Mouse (Mus musculus): Measurements from ENCODE around the gene Atg9a.

Gene Atg9a

DNA sequence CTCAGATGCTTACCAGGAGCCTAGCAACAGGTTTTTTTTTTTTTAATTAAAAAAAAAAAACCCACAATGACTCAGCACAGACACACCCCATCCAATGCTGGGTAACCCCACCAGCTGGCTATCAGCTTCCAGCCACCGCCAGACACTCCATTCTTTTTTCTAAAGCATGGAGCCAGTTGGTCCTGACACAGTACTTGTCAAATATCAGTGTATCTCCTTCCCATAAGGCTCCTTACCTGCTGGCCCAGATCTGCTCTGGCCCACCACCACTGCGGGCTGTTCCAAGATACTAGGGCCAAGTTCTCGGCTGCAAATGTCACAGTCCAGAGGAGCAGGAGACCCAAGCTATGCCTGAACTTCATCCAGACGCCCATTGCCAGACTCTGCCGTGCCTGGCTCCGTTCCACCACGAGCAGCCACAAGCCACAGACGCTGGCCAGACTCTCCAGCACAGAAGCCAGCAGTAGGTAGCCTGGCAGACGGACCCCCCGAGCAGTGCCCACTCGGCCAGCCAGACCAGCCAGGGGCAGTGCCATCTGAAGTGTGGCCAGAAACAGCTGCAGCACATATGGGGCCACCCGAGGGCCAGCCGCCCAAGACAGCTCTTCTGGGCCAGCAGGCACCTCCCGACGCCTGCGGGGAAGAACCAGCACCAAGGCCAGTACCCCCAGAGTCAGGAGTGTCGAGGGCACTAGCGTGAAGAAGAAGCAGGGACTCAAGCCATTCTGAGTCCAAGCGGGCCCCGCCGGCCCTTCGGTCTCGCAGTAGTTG is 12.5 kb downstream of the Atg9a start:
- no peak for DNase-seq (ENCODE audit: low read depth in 1 of 2, low spot score in 2 of 2)

DNA sequence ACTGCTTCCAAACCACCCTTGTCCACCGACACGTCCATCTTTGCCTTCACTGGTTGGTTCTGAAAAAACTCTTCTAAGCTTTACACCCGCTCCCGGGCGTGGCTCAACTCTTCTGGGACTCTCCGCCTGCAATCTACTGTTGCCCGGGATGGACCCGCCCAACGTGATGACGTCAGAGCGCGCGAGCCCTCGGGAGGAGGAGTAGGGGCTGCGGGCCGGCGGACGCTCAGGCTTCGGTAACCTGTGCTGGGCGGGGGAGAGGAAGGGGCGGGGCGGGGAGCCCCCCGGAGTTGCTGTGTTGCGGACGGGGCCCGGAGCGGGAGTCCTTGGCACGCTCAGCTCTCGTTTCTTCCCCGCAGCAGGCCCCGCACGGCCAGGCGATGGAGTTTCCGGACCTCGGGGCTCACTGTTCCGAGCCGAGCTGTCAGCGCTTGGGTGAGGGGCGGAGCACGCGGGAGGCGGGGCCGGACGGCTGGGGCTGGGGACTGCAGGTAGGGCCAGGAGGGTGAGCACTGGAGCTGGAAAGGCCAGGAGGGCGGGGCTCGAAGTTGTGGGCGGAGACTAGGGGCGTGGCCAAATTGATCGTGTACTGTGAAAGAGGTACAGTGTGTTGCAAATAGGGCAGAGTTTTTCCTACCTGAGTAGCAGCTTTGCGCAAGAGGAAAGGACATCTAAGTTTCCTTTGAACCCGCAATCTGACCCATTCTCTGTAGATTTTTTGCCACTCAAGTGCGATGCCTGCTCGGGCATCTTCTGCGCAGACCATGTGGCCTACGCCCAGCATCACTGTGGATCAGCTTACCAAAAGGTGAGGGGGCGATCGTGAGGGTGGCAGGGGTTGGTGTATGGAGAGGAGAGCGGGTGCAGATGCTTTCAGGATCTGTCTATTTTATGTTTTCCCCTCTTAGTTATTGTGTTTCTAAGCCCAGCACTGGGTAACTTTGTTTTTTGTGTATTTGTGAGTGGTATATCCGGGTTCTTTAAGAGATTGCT is 23.2 kb downstream of the Atg9a start, which contains the start of gene Zfand2b:
TSS of gene Zfand2b (plus strand) at position 175 of the 993 bp plus-strand sequence.
- DNase-seq (ENCODE audit: low read depth in 1 of 2, low spot score in 2 of 2): peak; percentile 78 to 90

- DNase-seq (ENCODE audit: low read depth in 1 of 2, low spot score in 2 of 2): no peak
These were observed 23.9 kb downstream of the Atg9a start for GRCm38 (mm10) chr1:75168093-75168471.

- no peak for DNase-seq (ENCODE audit: low read depth in 1 of 2, low spot score in 2 of 2)
These were observed 31.8 kb downstream of the Atg9a start for GRCm38 (mm10) chr1:75160256-75160617.

DNA sequence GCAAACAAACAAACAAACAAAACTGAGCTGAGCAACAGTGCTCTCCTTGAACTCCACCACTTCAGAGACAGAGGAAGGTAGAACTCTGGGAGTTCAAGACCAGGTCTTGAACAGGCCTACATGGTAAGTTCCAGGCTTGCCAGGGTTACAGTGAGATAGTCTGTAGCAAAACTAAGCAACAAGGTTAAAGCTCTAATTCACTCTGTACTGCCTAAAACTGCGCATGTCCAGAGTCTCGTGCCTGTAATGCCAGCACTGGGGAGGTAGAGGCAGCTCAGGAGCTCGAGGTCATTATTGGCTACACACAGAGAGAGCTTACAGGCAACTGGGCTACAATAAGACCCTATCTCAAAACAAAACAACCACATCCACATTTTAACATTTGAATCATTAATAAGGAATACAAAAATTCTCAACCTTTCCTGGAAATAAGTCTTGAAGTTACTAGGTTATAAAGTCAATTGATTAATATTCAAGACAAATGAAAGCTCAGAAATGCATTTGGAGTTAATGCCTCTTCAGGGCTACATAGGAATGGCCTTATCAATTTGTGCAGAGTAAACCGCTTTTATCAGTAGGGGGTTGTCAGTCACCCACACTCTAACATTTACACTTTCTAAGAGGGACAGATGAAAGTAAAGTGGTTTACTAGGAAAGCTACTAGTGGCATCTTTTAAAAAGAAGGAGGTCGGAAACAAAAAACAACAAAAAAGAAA is 32.3 kb downstream of the Atg9a start:
- no peak for DNase-seq (ENCODE audit: low read depth in 1 of 2, low spot score in 2 of 2)

GRCm38 (mm10) chr1:75158990-75159389 is 33.0 kb downstream of the Atg9a start:
- DNase-seq (ENCODE audit: low read depth in 1 of 2, low spot score in 2 of 2): no peak

DNA sequence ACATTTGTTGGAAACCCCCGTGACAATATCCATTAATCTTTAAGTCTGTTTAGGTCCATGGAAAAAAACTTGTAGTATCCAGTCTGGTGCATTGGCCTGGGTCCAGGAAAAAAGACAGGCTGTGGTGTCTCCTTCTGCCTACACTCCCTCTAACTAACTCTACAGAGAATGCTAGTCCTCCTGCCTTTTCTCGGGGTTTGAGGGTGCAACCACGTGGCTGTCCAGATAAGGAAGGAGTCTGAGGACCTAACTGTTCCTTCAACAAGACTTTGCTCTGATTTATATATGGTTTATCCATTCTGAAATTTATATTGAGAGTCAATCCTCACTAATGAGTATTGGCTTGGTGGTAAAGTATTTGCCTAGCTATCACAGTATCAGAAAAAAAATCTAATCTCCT is 36.2 kb downstream of the Atg9a start:
- no peak for DNase-seq (ENCODE audit: low read depth in 1 of 2, low spot score in 2 of 2)

- no peak for DNase-seq (ENCODE audit: low read depth in 1 of 2, low spot score in 2 of 2)
These were observed 43.3 kb downstream of the Atg9a start for GRCm38 (mm10) chr1:75148727-75149126.

DNA sequence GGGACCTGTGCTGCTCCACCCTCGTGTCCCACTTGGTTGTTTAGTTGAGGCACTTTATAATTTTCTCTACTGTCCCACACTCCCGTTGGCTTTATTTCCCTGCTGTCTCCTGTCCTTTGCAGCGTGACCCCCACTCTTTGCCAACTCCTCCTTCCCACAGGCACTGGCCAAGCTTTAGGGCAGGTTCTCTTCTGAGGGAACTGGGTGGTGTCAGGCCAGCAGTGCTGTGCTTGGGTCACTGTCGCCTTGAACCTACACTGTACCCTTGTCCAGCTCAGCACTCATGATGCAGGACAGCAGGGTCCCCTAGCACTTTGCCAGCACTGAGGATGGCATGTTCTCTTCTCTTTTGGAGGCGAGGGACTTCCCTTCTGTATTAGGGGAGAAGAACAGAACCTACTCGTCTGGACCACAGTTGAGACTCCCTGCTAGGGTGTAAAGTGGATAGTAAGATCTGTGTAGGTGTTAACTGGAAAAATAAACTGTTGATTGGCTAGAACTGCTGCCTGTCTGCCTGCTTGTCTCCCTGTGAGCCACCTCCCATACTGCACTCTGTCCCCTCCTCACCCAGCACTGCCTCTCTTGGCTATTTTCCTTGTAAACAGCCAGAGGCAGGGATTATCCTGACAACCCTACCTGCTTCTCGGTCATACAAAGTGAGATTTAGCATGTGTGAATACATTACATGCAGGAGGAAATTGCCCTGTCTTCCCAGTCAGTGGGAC is 44.4 kb downstream of the Atg9a start:
- no peak for DNase-seq (ENCODE audit: low read depth in 1 of 2, low spot score in 2 of 2)

GRCm38 (mm10) chr1:75145589-75145988 is 46.4 kb downstream of the Atg9a start:
- no peak for DNase-seq (ENCODE audit: low read depth in 1 of 2, low spot score in 2 of 2)

DNA sequence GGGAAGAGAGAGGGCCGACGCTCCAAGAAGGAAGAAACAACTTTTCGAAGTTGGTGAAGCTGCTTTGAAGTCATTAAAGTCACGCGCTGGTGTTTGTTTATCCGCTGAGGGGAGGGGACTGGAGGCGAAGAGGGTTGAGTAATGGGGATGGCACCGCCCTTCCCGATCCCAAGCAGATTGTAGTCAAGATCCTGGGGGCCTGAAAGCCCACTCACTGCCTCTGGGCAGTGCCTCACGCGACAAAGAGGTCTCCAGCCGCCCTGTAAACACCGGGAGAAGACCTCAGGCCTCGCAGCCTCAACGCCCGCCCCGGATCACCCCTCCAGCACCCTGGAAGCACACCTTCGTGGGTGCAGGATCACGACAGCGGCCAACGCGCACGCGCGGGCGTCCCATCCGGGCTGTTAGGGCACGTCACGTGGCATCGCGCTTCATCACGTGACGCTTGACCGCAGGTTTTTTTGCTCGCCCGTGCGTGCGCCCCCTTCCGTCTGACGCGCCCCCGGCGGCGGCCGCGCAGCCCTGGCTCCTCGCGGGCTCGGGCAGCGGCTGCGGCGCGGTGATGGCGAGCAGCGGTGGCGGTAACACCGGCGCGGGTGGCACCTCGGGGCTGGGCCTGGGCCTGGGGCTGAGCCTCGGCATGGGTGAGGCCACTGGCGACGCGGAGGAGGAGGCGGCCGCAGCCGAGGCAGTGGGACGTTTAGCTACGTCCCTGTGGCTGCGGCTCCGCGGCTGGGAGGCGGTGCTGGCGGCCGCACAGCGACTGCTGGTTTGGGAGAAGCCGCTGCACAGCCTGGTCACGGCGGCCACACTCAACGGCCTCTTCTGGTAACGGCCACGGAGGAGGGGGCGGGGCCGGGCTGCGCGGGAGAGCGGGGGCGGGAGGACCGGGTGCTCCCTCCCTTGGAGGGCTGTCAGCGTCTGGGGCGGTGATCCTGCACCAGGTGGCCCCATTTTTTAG is 49.4 kb downstream of the Atg9a start, which contains the start of the genes Cnppd1 and Retreg2:
TSS of gene Cnppd1 (minus strand) at position 411 of the 961 bp plus-strand sequence.
TSS of gene Retreg2 (plus strand) at position 478 of the 961 bp plus-strand sequence.
- peak; percentile 80 to 95 for DNase-seq (ENCODE audit: low read depth in 1 of 2, low spot score in 2 of 2)

GRCm38 (mm10) chr1:75141486-75142190 is 50.4 kb downstream of the Atg9a start:
- peak in 1 of 2 experiments; percentile 63 for DNase-seq (ENCODE audit: low read depth in 1 of 2, low spot score in 2 of 2)

DNA sequence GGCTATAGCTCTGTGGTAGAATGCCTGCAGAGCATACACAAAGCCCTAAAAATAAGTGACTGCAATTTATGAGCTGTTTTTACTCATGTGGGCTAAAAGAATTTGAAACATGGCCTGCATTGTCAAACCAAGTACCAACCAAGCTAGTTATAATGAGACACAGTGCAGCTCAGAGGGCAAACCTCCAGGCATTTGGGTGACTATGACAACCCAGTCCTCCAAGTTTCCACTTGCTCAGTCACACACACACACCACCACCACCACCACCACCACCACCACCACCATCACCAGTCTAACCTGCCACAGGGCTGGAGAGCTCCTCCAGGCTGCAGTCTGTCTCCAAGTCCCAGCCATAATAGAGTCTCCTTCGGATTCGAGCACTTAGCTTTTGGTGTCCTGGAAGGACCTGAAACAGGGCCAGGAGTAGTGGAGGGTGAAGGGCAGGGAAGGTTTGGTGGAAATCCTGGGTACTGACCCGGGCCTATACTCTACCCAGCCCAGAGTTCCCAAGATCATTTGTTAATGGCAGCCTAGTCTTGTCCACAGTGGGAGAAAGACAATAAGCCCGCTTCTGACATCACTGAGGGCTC is 51.3 kb downstream of the Atg9a start:
- no peak for DNase-seq (ENCODE audit: low read depth in 1 of 2, low spot score in 2 of 2)

DNA sequence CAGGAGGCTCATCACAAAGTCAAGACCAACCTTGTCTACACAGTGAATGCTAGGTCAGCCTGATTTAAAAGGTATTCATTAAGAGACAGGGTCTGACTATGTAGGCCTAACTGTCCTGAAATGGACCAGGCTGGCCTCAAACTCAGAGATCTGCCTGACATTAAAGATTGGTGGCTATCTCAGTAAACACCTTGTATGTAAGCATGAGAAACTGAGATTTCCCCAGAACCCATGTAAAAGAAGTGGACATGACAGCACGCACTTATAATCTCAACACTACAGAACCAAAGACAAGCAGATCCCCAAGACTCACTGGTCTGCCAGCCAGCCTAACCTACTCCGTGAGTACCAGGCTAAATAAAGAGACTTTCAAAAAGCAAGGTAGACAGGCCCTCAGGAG is 53.5 kb downstream of the Atg9a start:
- no peak for DNase-seq (ENCODE audit: low read depth in 1 of 2, low spot score in 2 of 2)

DNA sequence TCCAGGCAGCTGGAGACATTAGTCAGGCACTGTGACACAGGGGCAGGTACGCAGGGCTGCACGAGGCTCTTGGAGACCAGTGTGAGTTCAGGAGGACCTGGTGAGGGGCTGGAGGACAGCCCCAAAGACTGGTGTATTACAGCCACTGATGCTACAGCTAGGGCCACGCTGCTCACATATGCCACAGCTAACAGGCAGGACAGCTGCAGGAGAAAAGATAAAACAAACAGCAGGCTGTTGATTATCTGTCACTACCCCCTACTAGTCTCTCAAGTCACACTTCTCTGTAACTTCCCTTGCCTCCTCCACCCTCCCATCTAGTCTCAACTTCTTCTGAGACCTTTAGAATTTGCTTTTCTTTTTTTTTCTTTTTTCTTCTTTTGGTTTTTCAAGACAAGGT is 55.3 kb downstream of the Atg9a start:
- no peak for DNase-seq (ENCODE audit: low read depth in 1 of 2, low spot score in 2 of 2)

GRCm38 (mm10) chr1:75136293-75136692 is 55.7 kb downstream of the Atg9a start:
- no peak for DNase-seq (ENCODE audit: low read depth in 1 of 2, low spot score in 2 of 2)

DNA sequence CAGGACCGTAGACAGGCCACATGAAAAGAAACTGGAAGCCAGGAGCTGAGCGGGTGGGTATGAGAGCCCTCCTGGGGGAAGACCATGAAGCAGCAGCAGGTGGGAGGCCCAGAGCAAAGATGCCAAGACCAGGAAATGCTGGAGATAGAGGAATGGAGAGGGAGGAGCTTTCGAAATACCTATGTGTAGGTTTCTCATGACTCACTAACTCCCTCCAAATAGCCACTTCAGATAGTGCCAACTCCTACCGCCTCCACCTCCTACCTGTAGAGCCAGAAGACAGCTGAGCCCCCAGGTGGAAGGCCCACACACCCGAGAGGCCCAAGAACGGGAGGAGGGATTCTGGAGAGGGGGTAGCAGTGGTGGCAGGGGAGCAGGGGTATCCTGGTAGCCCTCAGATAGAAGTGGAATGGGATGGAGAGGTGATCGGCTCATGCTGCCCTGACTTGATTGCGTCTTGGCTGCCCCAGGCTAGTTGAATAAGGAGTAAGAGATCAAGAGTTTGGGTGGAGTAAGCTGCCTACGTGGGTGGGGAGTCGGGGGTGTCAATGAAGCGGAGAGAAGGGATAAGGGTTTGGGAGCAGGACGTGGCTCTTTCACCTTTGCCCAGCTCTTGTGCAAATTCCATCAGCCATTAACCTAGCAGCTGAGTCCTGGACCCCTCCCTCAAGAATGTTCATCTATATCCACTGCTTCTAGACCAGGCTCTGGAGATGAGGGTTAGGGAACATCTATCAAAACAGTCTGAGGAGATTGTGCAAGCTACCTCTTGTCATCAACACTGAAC is 58.4 kb downstream of the Atg9a start, which contains the start of gene Slc23a3:
TSS of gene Slc23a3 (minus strand) at position 470 of the 787 bp plus-strand sequence.
- DNase-seq (ENCODE audit: low read depth in 1 of 2, low spot score in 2 of 2): no peak
